Mouse (Mus musculus): ENCODE measurements around the gene Capn6. TPM values are rescaled to one million over a fixed set of nuclear protein-coding genes. Genes with fewer than 3 reads are reported as not detected.

Capn6 gene
- polyA plus RNA-seq, 1 experiment from 2014 or later = 26.4 TPM

DNA sequence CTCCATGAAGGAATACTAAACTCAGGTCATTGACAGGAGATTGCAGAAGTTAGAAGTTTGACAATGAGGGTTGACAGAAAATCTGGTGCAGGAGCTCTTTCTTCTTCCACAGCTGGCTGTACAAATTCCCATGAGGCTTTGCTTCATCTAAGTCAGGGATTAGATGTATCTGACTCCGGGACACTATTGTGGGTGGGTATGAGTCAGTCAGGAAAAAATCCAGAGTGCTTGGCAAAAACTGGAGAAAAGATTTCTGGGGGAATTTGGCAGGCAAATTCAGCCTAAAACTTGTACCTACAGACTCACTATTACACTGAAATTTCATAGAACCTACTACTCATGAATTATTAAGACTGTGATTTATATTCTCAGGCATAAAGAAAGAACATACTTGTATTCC, 11.3 kb downstream of the Capn6 start:
- H3K27ac ChIP-seq (ENCODE audit: low read length) = no peak overlapping the region
- no peaks in the 10 kb centered on the region for H3K27me3 ChIP-seq (replicated peaks; ENCODE audit: insufficient read depth, low read length)
- no peak for ATAC-seq
- H3K4me1 ChIP-seq (ENCODE audit: insufficient read depth, low read depth, low read length) = no peaks in the 10 kb centered on the region
- H3K4me2 ChIP-seq (replicated peaks; ENCODE audit: low read depth, low read length) = no peak overlapping the region
- no peak for DNase-seq (ENCODE audit: low spot score)
- no peak overlapping the region for H3K4me3 ChIP-seq (ENCODE audit: low read depth, low read length)
- TF ChIP-seq EP300 (IDR thresholded peaks at IDR 0.05) = no peak
- no peak for TF ChIP-seq CTCF (IDR thresholded peaks at IDR 0.05)
- no peaks in the 10 kb centered on the region for H3K36me3 ChIP-seq (ENCODE audit: insufficient read depth, low read length)
- no peaks in the 10 kb centered on the region for H3K9me3 ChIP-seq (ENCODE audit: low read length)
- H3K9ac ChIP-seq (replicated peaks; ENCODE audit: low read depth) = no peak overlapping the region
- 76% methylated on average over 1 of the region's 1 CpGs for WGBS

- H3K9me3 ChIP-seq (ENCODE audit: low read length) = no peaks in the 10 kb centered on the region
These were observed 64.7 kb downstream of the Capn6 start for GRCm38 (mm10) chrX:143762556-143762955.

More at GRCm38 (mm10) chrX:143762556-143762955, 64.7 kb downstream of the Capn6 start:
- ATAC-seq (no peak), DNase-seq (ENCODE audit: low spot score) (peak; percentile 37)
- Histone ChIP-seq H3K4me1 (ENCODE audit: insufficient read depth, low read depth, low read length) (no peaks in the 10 kb centered on the region), H3K27me3 (replicated peaks; ENCODE audit: insufficient read depth, low read length) (no peaks in the 10 kb centered on the region), H3K4me3 (ENCODE audit: low read depth, low read length) (no peak overlapping the region), H3K27ac (ENCODE audit: low read length) (no peak overlapping the region), H3K4me2 (replicated peaks; ENCODE audit: low read depth, low read length) (no peak overlapping the region), H3K9ac (replicated peaks; ENCODE audit: low read depth) (no peak overlapping the region), H3K36me3 (ENCODE audit: insufficient read depth, low read length) (no peaks in the 10 kb centered on the region)
- WGBS = 58% methylated on average over 3 of the region's 3 CpGs
- TF ChIP-seq EP300 (IDR thresholded peaks at IDR 0.05) (no peak), CTCF (IDR thresholded peaks at IDR 0.05) (no peak)

Small RNA genes lying within 50 kb of the gene (microRNA-seq; reads per million reads assigned to microRNA genes)
- not detected for gene Gm47298

Other genes with a start within 250 kb of the Capn6 start
- 0.18 and 0.23 TPM in 2 replicates for gene Dcx, start 105.9 kb upstream of the Capn6 start, polyA plus RNA-seq (2015; fragmentation: Nextera tagmentation; extraction: Ambion mirVana)